Mouse (Mus musculus): ENCODE data around the gene Ptpn7.
"Not testable (repeated sequence)": the region's sequence is repeated elsewhere in the genome, so short reads cannot be mapped to it uniquely, and the experiment has no call there.

The Ptpn7 gene

DNA sequence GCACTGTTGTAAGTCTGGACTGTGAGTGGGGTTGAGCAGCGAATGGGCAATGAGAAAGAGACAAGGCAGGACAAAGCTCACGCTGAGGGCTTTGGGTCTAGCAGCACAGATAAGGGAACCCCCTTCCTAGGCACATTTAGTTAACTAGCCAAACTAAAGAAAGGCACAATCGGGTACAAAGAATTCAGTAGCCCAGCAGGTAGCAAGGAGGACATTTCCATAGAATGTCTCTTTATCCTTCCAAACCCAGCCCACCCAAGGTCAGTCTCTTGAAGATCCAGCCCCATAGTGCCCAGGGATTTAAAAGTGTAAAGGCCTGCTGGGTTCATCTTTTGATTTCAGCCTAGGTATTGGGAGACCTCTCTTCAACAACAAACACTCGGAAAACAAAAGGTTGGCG lies 53.4 kb downstream of the Ptpn7 start:
- no peak for DNase-seq (ENCODE audit: low spot score in 2 of 2)

DNA sequence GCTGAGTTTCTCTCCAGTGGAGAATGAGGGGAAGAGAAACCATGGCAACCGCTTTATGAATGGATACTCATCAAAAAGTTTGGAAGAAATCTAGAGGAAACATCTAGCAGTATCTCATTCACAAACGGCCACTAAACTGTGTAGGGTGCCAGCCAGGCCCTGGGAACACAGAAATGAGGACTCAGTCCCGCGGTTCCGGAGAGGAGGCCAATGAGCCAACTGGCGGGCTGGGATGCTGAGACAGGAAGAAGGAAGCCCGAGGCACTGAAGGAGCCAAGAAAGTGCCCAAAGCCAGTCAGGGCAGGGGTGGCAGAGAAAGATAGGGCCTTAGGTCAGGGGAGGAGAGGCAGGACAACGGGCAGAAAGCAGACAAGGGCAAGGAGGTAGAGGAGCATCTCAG lies 53.9 kb downstream of the Ptpn7 start:
- no peak for DNase-seq (ENCODE audit: low spot score in 2 of 2)

DNA sequence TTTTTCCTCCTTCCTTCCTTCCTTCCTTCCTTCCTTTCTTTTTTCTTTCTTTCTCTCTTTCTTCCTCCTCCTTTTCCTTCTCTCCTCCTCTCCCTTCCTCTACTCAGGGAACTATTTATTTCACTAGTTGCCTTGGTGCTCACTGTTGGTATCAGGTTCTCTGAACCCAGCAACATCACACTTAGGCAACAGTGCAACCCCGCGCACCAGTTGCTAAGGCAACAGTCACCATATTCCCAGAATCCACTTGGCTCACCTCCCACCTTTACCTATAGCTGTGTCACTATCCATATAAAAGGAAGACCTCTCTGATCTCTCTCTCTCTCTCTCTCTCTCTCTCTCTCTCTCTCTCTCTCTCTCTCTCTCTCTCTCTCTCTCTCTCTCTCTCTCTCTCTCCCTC lies 54.5 kb downstream of the Ptpn7 start:
- DNase-seq (ENCODE audit: low spot score in 2 of 2) = not testable (repeated sequence)

DNA sequence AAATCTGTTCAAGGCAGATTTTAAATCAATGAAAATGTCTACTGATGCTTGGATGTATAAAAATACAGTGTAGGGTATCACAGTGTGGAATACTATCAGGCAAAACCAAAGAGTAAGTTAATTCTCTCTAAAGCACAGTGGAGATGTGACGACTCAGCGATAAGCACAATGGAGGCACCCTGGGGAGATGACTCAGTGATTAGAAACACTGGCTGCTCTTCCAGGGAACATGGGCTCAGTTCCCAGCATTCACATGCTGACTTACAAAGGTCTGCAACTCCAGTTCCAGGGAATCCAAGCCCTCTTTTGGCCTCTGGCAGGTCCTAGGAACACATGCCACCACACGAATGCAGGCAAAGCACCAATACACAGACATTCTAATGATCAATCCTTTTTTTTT lies 55.7 kb downstream of the Ptpn7 start:
- no peak for DNase-seq (ENCODE audit: low spot score in 2 of 2)

DNA sequence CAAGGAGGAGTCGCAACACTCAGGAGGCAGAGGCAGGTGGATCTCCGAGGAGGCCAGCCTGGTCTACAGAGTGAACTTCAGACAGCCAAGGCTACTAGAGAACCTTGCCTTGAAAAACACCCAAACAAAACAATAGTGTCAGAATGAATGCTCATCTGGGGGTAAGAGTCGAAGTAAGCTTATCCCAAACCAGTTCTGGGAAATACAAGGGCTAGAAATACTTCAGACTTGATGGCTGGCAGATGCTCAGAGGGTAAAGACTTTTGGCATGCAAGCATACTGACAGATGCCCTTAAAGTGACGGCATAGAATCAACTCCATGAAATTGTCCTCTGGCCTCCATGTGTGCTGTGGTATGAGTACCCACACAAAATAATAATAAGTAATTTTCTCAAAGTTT lies 56.7 kb downstream of the Ptpn7 start:
- DNase-seq (ENCODE audit: low spot score in 2 of 2) = no peak

DNA sequence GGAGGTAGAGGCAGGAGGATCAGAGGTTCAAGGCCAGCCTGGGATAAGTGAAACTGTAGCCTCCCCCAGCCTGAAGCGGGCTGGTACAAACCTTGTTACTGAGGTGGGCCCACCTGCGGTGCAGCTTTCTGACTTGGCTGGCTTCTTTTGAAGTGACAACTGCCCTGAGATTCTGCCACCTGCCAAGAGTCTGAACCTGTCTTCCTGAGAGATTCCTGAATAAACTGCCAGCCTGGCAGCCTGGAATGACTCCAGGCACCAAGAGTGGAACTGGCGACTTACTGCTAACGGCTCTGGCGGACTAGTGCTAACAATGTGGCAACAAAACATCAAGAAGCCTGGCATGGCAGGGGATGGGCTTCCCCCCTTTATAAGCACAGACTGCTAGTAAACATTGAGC lies 61.8 kb downstream of the Ptpn7 start:
- not testable (repeated sequence) for DNase-seq (ENCODE audit: low spot score in 2 of 2)

All from spleen, postnatal 36 days (tissue).